Mouse (Mus musculus): Measurements from ENCODE around the gene Vti1a.

DNA sequence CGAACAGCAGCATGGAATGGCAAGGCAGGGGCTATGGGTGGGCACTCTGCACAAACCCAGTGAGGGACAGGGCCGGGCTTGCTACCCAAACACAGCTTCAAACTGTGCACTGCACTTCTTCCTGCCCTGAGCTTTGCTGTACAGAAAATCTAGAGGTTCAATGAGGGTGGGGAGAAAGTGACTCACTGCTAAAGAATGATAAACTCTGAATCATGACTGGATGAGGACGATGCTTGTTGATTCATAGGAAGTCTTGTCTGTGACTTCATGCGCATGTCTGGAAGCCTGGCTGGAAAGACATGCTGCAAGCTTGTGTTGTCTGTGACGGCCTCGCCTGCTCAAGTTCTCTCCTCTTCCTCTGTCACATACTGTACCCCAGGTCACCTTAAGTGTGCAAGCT is 226.4 kb downstream of the Vti1a start:
- TF ChIP-seq CTCF (IDR thresholded peaks at IDR 0.05): no peak
- TF ChIP-seq EP300 (IDR thresholded peaks at IDR 0.05): no peak; the same call in 1 of the 2 replicates

All from lung, postnatal 0 days (tissue).